Mouse (Mus musculus) adipocyte (in vitro differentiated cells): ENCODE measurements around the gene Mxd1.
A peak's percentile ranks its signal among the peaks of the same experiment; 100 is the strongest.

Source experiments
- DNase-seq: peaks from one replicate; pipeline ENCODE4 v3.0.0-alpha.2; 2016; ENCODE audit warnings: low spot score

The Mxd1 gene

DNA sequence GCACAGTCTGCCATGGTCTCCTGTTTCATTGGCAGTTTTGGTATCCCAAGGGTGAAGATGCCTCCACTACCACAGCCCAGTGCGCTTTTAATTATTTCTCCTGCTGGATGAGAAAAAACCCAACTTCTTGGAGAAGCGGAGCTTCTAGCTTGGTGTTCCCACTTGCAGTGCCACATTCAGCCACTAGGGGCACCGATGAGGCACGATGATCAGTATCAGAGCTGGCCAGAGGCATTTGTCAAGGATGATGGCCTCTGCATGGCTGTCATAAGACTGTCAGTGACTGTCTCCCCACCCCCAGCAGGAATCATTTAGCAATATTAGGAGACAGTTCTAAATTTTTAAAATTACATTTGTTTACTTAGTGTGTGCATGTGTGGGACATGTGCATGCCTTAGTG is 69.8 kb downstream of the Mxd1 start:
- DNase-seq, result peak; percentile 87

DNA sequence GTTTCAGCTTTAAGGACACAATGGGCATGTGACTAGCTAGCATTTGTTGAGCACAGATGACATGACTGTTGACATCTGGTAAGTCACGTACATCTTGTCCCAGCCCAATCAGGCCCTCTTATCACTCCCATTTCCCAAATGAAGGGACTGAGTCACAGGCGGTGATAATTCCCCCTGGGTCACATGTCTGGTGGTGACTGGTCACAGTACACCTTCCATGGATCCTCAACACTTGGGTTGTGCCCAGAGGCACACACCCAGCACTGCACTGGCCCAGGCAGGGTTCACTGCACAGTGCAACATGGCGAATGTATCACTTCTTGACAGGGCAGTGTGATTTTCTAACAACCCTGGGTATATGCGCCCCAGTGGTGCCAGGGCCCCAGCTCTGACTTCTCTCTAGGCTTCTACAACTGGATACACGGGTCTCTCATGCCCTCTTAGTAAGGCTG is 70.2 kb downstream of the Mxd1 start:
- no peak for DNase-seq
